Mouse (Mus musculus) right cerebral cortex, postnatal 36 days (tissue): ENCODE data around the gene Mef2c.

ENCODE experiments used
- DNase-seq, 2 experiments: peaks; one replicate each; pipeline ENCODE4 v3.0.0; 2022; ENCODE audit warnings: low spot score in 2 of 2, mixed read lengths in 1 of 2

The Mef2c gene

DNA sequence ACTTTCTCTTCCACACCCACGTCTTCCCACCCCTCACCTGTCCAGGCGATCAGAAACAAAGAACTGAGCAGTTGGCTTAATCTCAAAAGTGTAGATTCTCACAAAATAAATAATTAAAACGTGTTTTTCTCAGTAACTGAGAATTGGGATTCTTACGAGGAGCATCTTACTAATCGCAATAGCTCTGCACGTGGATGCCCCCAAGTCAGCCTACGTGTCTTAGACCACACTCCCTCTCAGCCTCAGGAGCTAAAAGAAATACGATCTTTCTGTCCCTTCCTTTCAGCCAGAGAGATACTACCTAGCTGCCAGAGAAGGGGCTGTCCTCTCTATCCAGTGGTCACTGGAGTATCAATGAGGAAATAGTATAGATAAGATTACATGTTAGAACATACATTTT is 106.3 kb downstream of the Mef2c start:
- no peak for DNase-seq

DNA sequence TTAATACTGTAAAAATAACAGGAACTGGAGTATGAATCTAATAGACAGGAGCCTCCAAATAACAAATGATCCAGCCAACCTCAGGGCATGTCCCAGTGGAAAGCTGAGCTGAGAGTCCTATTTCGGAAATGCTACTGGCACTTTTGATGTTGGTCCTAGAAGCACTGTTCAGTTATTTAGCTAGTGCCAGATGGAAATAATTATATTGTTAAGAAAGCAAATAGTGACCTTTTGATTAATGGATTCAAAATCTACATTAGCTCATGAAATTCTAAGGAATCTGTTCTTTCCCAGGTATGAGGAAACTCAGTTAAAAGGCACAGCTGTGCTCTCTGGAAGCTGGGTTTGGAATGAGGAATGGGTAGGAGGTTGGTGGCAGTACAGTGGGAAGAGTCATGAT is 108.4 kb downstream of the Mef2c start:
- DNase-seq = no peak

DNA sequence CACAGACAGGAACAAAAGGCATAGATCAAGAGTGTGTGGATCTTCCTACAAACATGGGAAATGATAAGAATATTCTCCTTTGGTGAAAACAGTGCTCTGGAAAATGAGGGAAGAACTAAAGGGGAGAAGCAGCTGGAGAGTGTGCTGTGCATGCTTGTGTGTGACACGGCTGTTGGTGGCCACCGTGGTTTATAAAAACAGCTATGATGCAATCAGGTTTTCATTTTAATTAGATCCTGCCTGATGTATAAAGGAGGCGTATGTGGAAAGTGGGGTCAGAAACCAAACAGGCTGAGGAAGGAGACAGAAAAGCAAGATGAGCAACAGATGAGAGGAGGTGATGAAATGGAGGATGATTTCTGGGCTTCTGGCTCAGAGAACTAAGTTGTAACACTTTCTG is 112.0 kb downstream of the Mef2c start:
- no peak for DNase-seq

DNA sequence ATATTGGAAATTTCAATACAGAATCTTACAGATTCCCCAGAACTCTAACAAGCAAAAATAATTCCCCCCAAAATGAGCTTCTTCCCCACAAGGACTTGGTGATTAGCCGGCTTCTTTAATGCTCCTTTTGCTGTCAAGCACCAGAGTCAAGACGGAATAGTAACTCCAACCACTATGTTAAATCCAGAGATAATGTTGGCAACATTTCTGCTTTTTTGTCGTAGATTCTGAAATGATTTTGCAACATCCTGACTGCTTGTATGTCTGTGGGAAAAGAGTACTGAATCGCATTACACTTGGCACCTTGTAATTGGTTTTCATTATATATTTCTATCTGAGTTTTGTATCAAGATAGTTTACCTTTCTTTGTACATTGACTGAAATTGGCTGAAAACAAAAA is 120.8 kb downstream of the Mef2c start:
- DNase-seq = no peak

DNA sequence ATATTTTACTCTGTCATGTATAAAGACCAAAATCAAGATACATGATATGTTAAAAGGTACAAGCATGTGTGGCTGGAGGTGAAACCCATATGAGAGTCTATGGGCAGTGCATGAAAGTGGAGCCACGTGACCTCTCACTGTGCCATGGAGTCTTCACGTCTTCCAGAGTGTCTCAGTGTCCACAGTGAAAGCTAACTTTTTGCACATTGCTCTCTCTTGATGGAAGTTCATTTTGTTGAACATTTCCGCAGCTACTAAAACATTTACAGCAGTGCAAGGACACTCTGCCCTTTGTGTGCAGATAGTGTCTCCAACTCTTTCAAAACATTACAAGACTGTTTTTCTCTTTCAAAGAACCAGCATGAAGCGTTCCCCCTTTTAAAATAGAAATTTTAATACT is 123.6 kb downstream of the Mef2c start:
- no peak for DNase-seq

DNA sequence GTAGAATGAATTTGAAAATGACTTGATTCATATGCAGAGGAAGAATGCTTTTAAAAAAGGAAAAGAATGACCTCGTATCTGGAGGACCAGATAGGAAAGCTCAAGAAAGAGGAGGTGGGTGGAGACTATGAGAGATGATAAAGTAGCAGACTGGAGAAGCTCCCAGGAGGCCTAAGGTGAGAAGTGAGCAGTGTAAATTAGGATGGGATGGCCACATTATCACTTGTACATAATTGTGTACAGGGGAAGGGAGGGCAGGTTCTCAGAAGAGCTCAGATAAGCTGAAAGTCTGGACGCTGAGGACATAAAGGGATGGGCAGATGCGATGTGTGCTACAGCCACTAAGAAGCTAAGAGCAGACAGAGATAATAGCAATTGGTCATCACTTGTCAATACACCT is 124.3 kb downstream of the Mef2c start:
- DNase-seq = no peak

DNA sequence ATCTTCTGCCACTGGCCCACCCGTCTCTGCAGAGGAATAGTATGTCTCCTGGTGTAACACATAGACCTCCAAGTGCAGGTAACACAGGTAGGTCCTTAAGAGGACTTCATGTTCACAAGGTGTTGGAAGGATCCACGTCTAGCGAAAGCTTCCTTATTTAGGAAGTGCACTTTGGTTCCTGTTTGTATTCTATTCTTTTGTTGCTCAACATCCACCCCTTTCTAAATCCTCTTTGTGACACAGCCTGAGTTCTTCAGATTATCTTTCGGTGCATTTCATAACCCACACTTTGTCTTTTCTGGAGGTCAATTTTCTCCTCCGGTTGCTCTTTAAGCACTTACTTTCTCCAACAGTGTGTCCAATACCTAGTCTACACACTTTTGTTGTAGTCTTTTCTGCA is 129.3 kb downstream of the Mef2c start:
- DNase-seq = no peak

DNA sequence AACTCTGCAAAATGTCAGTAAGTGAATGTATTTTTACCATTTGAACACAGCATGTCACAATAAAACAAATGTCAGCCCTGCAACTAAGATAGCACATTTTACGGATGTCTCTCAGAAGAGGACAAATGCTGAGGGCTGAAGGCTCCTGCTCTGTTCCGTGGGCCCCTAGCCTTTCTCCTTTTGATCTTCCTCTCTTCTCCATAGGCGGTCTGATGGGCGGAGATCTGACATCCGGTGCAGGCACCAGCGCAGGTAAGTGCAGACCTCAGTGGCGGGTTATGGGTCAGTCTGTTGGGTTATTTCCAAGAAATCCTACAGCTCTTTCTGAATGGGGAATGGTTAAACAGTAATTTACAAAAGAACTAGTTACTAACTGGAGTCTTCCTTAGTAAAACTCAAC is 131.4 kb downstream of the Mef2c start:
- DNase-seq = no peak

DNA sequence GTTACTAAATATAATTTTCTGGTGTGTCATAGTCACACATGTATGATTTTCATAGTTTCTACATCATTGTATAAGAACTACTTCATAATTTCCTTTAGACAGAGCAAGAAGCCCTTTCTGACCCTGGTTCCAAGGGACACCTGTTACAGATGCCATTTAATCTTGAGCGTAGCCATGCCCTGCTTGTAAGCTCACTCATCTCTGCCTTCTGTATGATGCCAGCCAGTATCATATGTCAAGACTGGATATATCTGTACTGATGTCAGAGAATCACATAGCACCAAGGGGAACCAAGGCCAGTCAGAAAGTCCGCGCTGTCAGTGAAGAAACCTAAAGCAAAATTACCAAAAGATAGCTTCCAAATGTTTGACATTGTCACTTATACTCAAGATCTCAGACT is 133.8 kb downstream of the Mef2c start:
- DNase-seq = no peak

DNA sequence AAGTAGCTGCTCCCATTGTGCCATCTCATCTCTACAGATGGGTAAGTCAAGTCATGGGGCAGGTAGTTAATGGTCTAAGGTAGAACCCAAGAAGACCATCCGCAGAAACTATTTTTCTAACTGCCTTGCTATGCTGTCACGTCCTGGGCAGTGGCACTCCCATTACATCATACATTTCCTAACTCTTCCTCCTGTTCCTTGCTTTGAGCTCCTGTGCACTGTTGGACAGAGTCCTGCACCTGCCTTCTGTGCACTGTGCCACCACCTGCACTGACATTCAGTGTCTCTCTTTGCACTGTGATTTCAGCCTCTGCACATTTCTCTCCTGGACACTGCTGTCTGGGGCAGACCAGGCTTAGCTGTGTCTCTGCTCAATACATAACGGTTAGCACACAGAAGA is 134.9 kb downstream of the Mef2c start:
- no peak for DNase-seq

DNA sequence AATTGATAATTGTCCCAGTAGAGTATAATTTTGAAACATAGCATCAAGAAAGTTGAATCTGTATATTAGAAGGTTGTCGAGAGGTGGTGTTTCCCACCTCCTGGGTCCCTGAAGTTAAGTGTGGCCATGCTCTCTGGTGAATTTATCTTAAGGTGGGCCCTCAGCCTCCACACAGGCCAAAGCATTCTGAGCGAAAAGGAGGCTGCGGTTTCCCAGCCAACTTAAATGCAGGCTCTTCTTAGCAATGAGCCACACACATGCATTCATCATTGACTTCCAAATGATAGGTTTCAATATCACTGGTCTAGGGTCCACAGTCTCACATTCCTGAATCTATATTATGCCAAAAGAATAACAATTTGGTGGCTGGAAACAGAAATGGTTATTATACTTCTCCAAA is 145.2 kb downstream of the Mef2c start:
- DNase-seq = no peak

DNA sequence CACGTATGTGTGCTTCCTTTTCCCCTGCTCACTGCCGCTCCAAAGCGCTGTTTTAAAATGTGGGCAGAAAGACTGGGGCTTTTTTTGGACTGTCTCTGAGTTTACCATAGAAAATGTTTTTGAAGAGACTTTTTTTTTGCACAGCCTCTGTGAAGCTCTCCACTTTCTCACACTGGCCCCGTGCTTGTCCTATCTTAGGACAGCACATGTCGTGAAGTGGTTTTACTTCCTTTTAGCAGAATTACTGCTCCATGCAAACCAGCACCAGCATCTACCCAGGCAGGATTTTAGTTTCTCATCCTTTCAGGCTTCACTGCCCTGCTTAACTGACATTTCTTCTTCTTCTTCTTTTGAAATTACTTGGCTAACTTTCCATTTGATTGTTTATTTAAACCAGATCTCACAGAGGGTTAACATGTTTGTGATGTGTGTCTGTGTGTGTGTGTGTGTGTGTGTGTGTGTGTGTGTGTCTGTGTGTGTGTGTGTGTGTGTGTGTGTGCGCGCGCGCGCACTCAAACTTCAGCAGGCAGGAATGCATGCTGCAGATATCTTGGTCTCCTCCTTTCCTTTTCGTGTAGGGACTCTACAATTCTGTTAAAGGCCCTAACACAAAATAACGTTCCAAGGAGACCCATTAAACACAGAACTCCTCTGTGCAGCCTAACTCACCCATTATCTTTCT is 146.1 kb downstream of the Mef2c start:
- no peak for DNase-seq

DNA sequence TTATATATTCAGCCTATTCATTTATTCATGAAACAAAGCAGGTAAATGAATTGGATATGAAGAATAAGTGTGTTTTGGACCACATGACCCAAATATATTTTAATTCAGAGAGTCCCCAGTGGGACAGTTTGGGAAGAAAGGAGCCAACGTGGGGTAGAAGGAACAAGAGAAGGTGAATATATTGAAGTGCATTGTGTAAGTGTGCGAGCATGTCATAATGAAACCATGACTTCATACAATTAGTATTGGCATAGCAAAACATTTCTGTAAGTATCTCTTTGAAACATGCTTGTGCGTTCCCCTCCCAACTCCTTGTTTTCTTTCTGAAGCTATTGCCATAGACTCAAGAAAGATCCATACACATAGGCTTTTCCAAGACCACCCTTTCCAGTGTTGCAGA is 147.0 kb downstream of the Mef2c start:
- no peak for DNase-seq

DNA sequence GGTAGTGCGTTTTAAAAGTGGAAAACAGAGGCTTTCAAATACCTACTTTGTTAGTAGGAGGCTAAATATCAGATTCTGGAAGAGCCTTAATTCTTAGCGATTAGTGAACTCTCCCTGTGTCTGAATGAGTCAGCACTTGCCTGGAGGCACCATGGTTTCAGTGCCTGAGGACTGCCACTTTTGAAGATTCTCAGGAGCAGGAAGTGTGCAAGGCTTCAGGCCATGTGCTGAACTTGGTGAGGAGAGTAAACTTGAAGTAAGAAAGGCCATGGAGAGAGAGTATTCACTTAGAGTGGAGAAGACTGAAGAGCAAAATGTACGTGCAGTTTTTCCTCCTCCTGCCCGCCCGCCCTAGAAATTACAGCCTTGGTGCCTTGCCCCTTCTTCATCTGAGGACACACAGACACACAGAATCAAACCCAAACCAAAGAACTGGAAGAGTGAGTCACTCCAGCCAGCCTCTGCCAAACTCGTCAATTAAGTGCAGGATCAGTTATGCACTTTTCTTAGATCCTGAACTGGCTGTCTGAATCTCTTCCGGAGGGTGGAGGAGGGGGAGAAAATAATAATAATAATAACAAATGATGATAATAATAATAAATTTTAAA is 148.2 kb downstream of the Mef2c start:
- DNase-seq = no peak

DNA sequence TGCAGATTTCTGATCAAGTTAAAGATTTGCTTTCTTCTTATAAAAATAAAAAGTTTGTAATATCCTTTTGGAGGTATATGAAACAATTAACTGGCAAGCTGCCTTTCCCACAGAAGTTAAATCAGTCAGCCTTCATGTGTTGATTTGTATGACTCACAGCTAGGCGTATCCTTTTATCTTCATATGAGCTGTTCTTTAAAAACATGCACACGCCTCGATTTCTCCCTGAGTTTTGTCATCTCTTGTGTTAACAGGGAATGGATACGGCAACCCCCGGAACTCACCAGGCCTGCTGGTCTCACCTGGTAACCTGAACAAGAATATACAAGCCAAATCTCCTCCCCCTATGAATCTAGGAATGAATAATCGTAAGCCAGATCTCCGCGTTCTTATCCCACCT is 148.7 kb downstream of the Mef2c start:
- DNase-seq = no peak

DNA sequence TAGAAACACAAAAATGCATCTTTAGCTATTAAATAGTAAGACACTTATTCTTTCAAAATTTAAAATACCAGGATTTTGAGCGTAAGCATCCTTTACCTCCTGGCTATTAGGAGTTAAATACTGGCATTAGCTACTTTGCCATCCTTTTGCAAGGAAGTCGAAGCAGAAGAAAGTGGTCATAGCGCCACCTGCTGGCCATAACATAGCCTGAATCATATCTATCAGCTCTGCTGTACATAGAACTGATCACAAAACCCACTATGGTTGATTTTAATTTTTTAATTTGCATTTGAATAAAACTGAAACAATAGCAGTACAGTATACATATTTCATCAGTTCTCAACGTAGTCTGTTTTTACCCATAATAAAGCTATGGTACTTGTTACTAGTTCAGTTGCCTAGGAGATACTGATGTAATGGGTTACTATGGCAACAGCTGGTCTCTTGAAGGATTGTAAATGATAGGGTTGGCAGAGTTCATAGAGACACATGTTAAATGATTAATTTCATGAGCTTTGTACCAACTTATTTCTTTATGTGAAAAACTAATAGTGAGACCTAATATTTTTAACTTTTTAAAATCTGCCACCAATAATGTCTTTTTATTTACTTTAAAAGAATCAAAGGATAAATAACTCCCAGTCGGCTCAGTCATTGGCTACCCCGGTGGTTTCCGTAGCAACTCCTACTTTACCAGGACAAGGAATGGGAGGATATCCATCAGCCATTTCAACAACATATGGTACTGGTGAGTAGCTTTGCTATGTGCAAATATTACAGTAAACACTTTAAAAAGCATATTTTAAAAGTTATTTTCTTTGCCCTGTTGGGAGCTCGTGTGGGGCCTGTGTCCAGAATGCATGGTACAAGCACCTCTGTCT is 151.3 kb downstream of the Mef2c start:
- peak; percentile 80 to 82 for DNase-seq

DNA sequence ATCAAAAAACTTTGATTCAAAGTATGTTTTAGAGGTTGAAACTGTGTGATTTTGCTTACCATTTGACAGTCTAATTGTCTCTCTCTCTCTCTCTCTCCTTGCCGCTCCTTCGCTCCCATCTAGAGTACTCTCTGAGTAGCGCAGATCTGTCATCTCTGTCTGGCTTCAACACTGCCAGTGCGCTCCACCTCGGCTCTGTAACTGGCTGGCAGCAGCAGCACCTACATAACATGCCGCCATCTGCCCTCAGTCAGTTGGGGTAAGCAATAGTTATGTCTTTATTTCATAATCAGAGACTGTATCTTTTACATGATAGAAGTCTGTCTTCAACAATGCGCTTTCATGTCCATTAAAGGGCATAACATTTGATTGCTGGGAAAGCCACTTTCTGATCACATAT is 152.3 kb downstream of the Mef2c start:
- peak in 1 of 2 experiments; percentile 25 for DNase-seq

DNA sequence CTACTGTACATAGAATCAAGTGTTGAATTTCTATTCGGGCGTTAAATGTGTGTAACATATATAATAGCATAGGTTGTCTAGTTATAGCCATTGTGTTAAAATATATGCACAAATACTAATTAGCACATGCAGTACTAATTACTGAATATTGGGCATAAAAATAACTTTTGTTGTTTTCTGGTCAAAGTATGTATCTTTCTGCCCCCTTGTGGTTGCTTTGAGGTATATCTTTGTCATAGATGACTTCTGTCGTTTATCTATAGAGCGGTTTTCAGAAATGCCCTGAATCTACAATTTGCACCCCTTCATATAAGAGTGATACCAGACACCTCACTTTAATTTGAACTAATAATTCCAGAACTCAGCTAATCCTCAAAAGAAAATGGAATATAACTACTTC is 152.9 kb downstream of the Mef2c start:
- DNase-seq = no peak

DNA sequence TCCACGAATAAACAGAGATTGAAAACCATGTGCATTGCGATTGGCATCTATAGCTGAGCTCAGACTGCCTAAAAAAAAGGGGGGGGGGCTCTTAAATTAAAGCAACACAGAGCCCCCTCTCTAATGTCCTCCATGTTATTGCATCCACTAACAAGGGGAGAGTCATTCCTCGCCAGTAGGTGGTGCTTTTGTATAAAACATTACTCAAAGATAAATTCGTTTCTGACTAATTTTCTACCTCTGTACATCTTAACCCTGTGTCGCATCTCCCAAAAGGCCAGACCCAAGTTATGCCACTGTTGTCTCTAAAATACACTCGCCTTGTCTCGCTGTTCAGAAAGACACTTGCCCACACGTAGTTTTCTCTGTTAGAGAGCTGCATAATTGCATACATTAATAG is 156.9 kb downstream of the Mef2c start:
- no peak for DNase-seq

DNA sequence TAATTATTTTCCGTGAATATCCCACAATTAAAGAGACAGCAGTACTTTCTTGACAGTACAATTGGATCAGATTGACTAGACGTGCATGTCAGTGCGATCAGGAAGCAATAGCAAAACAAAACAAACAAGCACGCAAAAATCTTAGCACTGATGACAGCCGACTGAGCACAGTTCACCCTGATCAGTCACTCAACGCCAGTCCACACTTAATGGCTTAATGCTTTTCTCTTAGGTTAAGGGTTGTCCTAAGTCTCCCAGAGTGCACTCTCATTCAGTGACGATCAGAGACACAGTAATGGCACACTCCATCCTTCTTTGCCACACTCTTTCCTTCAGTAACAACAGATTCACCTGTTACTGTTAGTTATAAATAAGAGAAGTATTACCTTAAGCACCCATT is 157.3 kb downstream of the Mef2c start:
- DNase-seq = no peak

DNA sequence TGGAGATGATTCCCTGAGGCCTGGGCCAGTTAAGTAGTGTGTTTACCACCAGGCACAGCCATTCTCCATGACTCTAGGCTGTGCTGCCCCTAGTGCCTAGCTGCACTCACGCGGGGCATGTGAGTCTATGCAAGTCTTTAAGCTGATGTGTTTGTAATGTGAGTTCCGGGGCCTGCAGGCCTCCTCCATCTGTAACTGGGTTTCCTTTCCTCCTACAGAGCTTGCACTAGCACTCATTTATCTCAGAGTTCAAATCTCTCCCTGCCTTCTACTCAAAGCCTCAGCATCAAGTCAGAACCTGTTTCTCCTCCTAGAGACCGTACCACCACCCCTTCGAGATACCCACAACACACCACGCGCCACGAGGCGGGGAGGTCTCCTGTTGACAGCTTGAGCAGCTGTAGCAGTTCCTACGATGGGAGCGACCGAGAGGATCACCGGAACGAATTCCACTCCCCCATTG is 158.3 kb downstream of the Mef2c start:
- DNase-seq = no peak

DNA sequence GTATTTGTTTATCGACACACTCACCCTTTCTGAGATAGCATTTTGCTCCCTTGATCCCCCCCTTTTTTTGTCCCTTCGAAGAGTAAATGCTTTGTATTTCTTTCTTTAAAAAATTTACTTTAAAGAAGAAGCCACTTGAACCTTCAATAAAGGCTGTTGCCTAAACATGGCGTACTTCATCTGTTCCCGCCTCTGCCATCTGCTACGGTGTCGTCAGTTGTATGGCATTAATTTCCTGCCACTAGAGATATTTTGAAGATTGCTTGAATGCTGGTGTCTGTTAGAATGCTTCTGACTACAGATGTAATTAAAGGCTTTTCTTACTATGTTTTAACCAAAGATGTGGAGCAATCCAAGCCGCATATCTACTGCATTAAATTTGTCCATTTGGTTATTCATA is 162.3 kb downstream of the Mef2c start:
- DNase-seq = no peak

DNA sequence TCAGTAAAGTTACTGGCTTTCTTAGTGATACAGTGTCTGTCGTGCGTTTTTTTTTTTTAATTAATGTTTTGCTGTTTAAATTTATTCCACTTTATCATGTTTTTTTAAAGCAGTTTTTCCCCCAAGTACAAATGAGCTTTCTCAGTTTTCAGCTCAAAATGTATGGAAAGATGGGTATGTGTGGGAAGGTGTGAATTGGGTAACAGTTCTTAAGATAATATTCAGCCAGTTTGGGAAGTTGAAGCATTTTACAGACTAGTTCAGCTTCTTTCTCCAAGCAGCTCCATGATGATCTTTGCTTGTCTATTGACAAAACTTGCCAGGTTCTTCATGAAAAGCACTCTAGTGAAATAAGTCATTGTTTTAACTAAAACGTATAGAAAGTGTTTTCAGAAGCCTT is 163.2 kb downstream of the Mef2c start:
- DNase-seq = no peak
